Mouse (Mus musculus) bone marrow macrophage, adult 2 months (primary cell): ENCODE measurements around the gene Eaf1.

Experiments
- CTCF ChIP-seq: IDR thresholded peaks from 2 replicates; pipeline ENCODE4 v1.5.1; 2012; ENCODE audit warnings: low read depth, mild to moderate bottlenecking, low read length, moderate library complexity
- POLR2A ChIP-seq: IDR thresholded peaks from 2 replicates; pipeline ENCODE4 v1.6.1; 2012; ENCODE audit warnings: mild to moderate bottlenecking, low read depth, low read length, borderline replicate concordance

DNA sequence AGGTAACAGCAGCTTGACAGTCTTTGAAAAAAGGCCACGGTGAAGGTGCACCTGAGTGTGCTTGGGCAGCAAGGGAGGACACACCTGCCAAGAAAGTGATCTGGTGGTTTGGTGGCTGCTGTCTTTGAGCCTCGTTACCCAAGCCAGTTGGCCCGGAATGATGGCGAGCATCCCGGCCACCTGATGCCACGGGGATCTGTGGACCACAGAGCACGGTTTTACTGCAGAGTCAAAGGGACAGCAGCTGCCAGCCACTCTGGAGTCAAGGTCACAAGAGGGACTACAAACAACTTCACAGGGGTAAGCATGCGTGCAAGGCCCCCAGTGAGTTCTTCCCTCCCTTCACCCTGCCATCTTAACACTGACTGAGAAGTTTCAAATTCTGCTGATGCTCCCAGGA lies 63.1 kb downstream of the Eaf1 start:
- no peak for TF ChIP-seq CTCF
- no peak for TF ChIP-seq POLR2A
